Mouse (Mus musculus): ENCODE data around the gene Ndufv1. TPM values are rescaled to one million over a fixed set of nuclear protein-coding genes. Genes with fewer than 3 reads are reported as not detected.
A peak's percentile ranks its signal among the peaks of the same experiment; 100 is the strongest.

Ndufv1 gene
- polyA plus RNA-seq, 1 experiment, result 170 TPM

DNA sequence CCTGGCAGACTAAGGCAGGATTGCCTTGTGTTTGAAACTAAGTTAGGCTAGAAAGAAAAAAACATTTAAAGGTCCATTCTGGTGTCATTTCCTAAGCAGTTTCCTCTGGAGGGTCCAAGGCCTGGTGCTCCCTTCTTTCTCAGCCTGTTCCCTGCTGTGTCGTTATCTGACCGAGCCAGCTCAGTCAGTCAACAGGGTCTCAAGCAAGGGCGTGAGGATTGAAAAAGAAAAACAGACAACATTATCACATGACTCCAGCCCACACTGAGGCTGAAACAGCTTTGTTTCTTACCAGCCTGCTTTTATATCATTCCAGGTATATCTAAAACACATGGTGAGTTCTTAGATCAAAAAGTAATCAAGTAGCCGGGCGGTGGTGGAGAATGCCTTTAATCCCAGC, 3.0 kb upstream of the Ndufv1 start:
- H3K36me3 ChIP-seq (ENCODE audit: control insufficient read depth, insufficient read depth, low read length), result no peaks in the 10 kb centered on the region
- no peak for TF ChIP-seq POLR2A (IDR thresholded peaks at IDR 0.05; ENCODE audit: control insufficient read depth, extremely low read depth, insufficient read depth, low read length, poor library complexity)
- TF ChIP-seq CTCF (IDR thresholded peaks at IDR 0.05; ENCODE audit: borderline replicate concordance, control insufficient read depth, extremely low read depth, insufficient read depth, low read length, poor library complexity), result no peak
- H3K4me1 ChIP-seq (replicated peaks; ENCODE audit: control insufficient read depth, insufficient read depth, low read length), result peaks cover 10% of the 10 kb centered on the region
- 97% methylated on average over 5 of the region's 5 CpGs for WGBS
- no peak for DNase-seq
- no peaks in the 10 kb centered on the region for H3K27me3 ChIP-seq (ENCODE audit: control insufficient read depth, insufficient read depth, low read length)
- H3K27ac ChIP-seq (ENCODE audit: control insufficient read depth, insufficient read depth, low read length), result no peak overlapping the region
- no peak overlapping the region for H3K4me3 ChIP-seq (ENCODE audit: control insufficient read depth, insufficient read depth, low read length)

GRCm38 (mm10) chr19:4014802-4015201, 2.2 kb upstream of the Ndufv1 start:
- Histone ChIP-seq H3K4me3 (ENCODE audit: control insufficient read depth, insufficient read depth, low read length) (no peak overlapping the region), H3K4me1 (replicated peaks; ENCODE audit: control insufficient read depth, insufficient read depth, low read length) (peaks cover 10% of the 10 kb centered on the region), H3K36me3 (ENCODE audit: control insufficient read depth, insufficient read depth, low read length) (no peaks in the 10 kb centered on the region; the same call in 1 of the 2 replicates), H3K27ac (ENCODE audit: control insufficient read depth, insufficient read depth, low read length) (no peak overlapping the region), H3K27me3 (ENCODE audit: control insufficient read depth, insufficient read depth, low read length) (no peaks in the 10 kb centered on the region)
- no peak for DNase-seq
- TF ChIP-seq CTCF (IDR thresholded peaks at IDR 0.05; ENCODE audit: borderline replicate concordance, control insufficient read depth, extremely low read depth, insufficient read depth, low read length, poor library complexity) (no peak), POLR2A (IDR thresholded peaks at IDR 0.05; ENCODE audit: control insufficient read depth, extremely low read depth, insufficient read depth, low read length, poor library complexity) (no peak)

- H3K27me3 ChIP-seq (ENCODE audit: control insufficient read depth, insufficient read depth, low read length), result no peaks in the 10 kb centered on the region
- H3K36me3 ChIP-seq (ENCODE audit: control insufficient read depth, insufficient read depth, low read length), result peaks cover 7% of the 10 kb centered on the region
- peak overlapping the region; percentile 60 for H3K4me3 ChIP-seq (ENCODE audit: control insufficient read depth, insufficient read depth, low read length)
- H3K27ac ChIP-seq (ENCODE audit: control insufficient read depth, insufficient read depth, low read length), result no peak overlapping the region
- WGBS, result 32% methylated on average over 9 of the region's 9 CpGs
- no peak for DNase-seq
- no peak for TF ChIP-seq POLR2A (IDR thresholded peaks at IDR 0.05; ENCODE audit: control insufficient read depth, extremely low read depth, insufficient read depth, low read length, poor library complexity)
- TF ChIP-seq CTCF (IDR thresholded peaks at IDR 0.05; ENCODE audit: borderline replicate concordance, control insufficient read depth, extremely low read depth, insufficient read depth, low read length, poor library complexity), result no peak
- H3K4me1 ChIP-seq (replicated peaks; ENCODE audit: control insufficient read depth, insufficient read depth, low read length), result peaks cover 7% of the 10 kb centered on the region
These were observed 460 bp upstream of the Ndufv1 start for GRCm38 (mm10) chr19:4013066-4013465.

DNA sequence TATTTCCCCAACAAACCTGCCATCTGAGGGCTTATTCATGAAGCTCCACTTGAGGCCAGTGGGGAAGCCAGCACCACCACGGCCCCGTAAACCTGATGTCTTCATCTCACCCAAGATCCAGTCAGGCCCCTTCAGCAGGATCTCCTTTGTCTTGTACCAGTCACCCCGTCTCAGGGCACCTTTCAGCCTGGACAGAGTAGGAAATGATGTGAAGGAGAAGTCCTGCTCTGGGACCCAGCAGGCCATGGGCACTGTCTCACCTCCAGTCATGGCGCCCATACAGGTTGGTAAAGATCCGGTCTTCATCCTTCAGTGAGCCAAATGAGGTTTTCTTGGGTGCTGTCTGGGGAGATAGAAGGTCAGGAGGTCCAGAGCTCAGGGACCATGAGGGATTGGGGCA, 1.5 kb downstream of the Ndufv1 start:
- over 99% methylated on average over 5 of the region's 5 CpGs for WGBS
- peaks cover 7% of the 10 kb centered on the region for H3K4me1 ChIP-seq (replicated peaks; ENCODE audit: control insufficient read depth, insufficient read depth, low read length)
- no peak overlapping the region for H3K4me3 ChIP-seq (ENCODE audit: control insufficient read depth, insufficient read depth, low read length)
- H3K27me3 ChIP-seq (ENCODE audit: control insufficient read depth, insufficient read depth, low read length), result no peaks in the 10 kb centered on the region
- TF ChIP-seq CTCF (IDR thresholded peaks at IDR 0.05; ENCODE audit: borderline replicate concordance, control insufficient read depth, extremely low read depth, insufficient read depth, low read length, poor library complexity) (no peak), POLR2A (IDR thresholded peaks at IDR 0.05; ENCODE audit: control insufficient read depth, extremely low read depth, insufficient read depth, low read length, poor library complexity) (no peak)
- peaks cover 23% of the 10 kb centered on the region for H3K36me3 ChIP-seq (ENCODE audit: control insufficient read depth, insufficient read depth, low read length)
- no peak for DNase-seq
- H3K27ac ChIP-seq (ENCODE audit: control insufficient read depth, insufficient read depth, low read length), result no peak overlapping the region

DNA sequence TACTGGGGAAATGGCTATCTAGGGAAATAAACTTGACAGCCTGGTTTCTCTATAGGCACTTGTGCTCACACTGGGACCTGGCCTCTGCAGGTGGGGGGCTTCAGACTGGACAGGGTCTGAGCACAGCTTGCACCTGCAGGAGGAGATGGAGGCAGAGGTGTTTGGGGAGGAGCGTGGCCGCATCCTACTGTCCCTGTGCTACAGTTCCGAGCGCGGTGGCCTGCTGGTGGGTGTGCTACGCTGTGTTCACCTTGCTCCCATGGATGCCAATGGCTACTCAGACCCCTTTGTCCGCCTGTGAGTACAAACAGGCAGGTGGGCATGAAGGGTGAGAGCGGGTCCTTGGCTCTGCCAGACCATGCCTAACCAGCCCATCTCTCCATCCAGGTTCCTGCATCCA, 6.6 kb downstream of the Ndufv1 start:
- WGBS, result 97% methylated on average over 8 of the region's 8 CpGs
- Histone ChIP-seq H3K27me3 (ENCODE audit: control insufficient read depth, insufficient read depth, low read length) (no peaks in the 10 kb centered on the region), H3K36me3 (ENCODE audit: control insufficient read depth, insufficient read depth, low read length) (peaks cover 23% of the 10 kb centered on the region), H3K27ac (ENCODE audit: control insufficient read depth, insufficient read depth, low read length) (no peak overlapping the region), H3K4me1 (replicated peaks; ENCODE audit: control insufficient read depth, insufficient read depth, low read length) (peaks cover 4% of the 10 kb centered on the region), H3K4me3 (ENCODE audit: control insufficient read depth, insufficient read depth, low read length) (no peak overlapping the region)
- DNase-seq, result no peak
- no peak for TF ChIP-seq POLR2A (IDR thresholded peaks at IDR 0.05; ENCODE audit: control insufficient read depth, extremely low read depth, insufficient read depth, low read length, poor library complexity)

- WGBS, result 90% methylated on average over 9 of the region's 9 CpGs
These were observed 7.5 kb downstream of the Ndufv1 start for GRCm38 (mm10) chr19:4005091-4005490.

GRCm38 (mm10) chr19:4004331-4004730, 8.3 kb downstream of the Ndufv1 start:
- Histone ChIP-seq H3K27me3 (ENCODE audit: control insufficient read depth, insufficient read depth, low read length) (no peaks in the 10 kb centered on the region), H3K27ac (ENCODE audit: control insufficient read depth, insufficient read depth, low read length) (no peak overlapping the region), H3K4me1 (replicated peaks; ENCODE audit: control insufficient read depth, insufficient read depth, low read length) (peaks cover 14% of the 10 kb centered on the region), H3K36me3 (ENCODE audit: control insufficient read depth, insufficient read depth, low read length) (peaks cover 23% of the 10 kb centered on the region), H3K4me3 (ENCODE audit: control insufficient read depth, insufficient read depth, low read length) (no peak overlapping the region)
- WGBS, result 97% methylated on average over 15 of the region's 15 CpGs
- TF ChIP-seq CTCF (IDR thresholded peaks at IDR 0.05; ENCODE audit: borderline replicate concordance, control insufficient read depth, extremely low read depth, insufficient read depth, low read length, poor library complexity), result no peak
- TF ChIP-seq POLR2A (IDR thresholded peaks at IDR 0.05; ENCODE audit: control insufficient read depth, extremely low read depth, insufficient read depth, low read length, poor library complexity), result no peak
- DNase-seq, result no peak

More at GRCm38 (mm10) chr19:4005091-4005490, 7.5 kb downstream of the Ndufv1 start:
- Histone ChIP-seq H3K36me3 (ENCODE audit: control insufficient read depth, insufficient read depth, low read length) (peaks cover 23% of the 10 kb centered on the region), H3K4me1 (replicated peaks; ENCODE audit: control insufficient read depth, insufficient read depth, low read length) (peaks cover 7% of the 10 kb centered on the region), H3K27ac (ENCODE audit: control insufficient read depth, insufficient read depth, low read length) (no peak overlapping the region), H3K4me3 (ENCODE audit: control insufficient read depth, insufficient read depth, low read length) (no peak overlapping the region), H3K27me3 (ENCODE audit: control insufficient read depth, insufficient read depth, low read length) (no peaks in the 10 kb centered on the region)
- no peak for DNase-seq
- no peak for TF ChIP-seq CTCF (IDR thresholded peaks at IDR 0.05; ENCODE audit: borderline replicate concordance, control insufficient read depth, extremely low read depth, insufficient read depth, low read length, poor library complexity)
- TF ChIP-seq POLR2A (IDR thresholded peaks at IDR 0.05; ENCODE audit: control insufficient read depth, extremely low read depth, insufficient read depth, low read length, poor library complexity), result no peak

Measured in thymus, adult 2 months (tissue).